Mouse (Mus musculus) spleen, adult 2 months (tissue): ENCODE results near the gene Crip3.

Source experiments
- CTCF ChIP-seq: fragments of 200-500 bp; IDR thresholded peaks from 2 replicates; pipeline ENCODE4 v1.5.1; 2011; ENCODE audit warnings: mild to moderate bottlenecking, inconsistent platforms; ENCODE audit not compliant: insufficient read depth, insufficient read length, insufficient replicate concordance; ENCODE audit errors: extremely low read depth
- POLR2A ChIP-seq: fragments of 200-500 bp; IDR thresholded peaks from 2 replicates; pipeline ENCODE4 v1.6.1; 2011; ENCODE audit warnings: low read depth, low read length, inconsistent platforms

DNA sequence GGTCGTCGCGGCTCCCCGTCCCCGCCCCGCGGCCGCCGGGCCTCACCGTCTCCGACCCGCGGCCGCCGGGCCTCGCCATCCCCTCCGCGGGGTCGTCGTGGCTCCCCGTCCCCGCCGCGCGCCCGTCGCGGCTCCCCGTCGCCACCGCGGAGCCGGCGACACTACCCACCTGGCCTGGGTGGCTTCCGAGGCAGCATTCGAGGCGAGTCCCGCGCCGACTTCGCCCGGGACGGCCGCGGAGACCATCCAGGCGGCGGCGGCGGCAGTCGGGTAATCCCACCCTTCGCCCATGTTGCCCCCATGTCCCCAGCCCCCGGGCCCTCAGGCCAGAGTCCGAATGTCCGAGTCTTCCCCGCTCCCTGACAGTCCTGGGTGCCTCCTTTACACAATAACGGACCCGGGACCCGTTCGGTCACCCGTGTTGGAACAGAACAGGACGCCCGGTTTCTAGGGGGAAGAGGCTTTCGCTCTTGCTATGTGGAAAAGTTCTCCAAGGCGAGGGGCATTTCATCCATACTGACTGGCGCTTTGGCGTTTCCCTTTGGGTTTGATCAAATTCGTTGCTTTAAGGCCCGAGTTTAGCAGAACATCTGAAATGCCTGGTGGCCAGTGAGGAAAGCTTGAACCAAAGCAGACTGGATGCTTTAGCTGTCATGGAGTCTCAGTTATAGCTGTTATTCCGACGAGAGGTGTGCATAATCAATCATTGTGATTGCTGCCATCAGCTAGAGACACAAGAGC is 44.5 kb upstream of the Crip3 start:
- TF ChIP-seq CTCF, result no peak
- no peak for TF ChIP-seq POLR2A
